Mouse (Mus musculus): ENCODE measurements around the gene Dock7. TPM values are rescaled to one million over a fixed set of nuclear protein-coding genes. Genes with fewer than 3 reads are reported as not detected.

The Dock7 gene
- total and polyA plus RNA-seq, 3 experiments, result 0.30 TPM; not detected in 2

GRCm38 (mm10) chr4:98975741-98976140 is 145.0 kb downstream of the Dock7 start:
- Histone ChIP-seq H3K27ac (ENCODE audit: insufficient read depth, low read depth) (no peak overlapping the region), H3K4me3 (replicated peaks in 1 of 3; ENCODE audit: low read depth in 2 of 3, low read length in 2 of 3, poor library complexity in 1 of 3) (no peak overlapping the region), H3K79me2 (replicated peaks; ENCODE audit: control insufficient read depth, extremely low read depth, insufficient read depth, poor library complexity, severe bottlenecking) (no peaks in the 10 kb centered on the region), H3K9me3 (replicated peaks; ENCODE audit: low read length) (no peaks in the 10 kb centered on the region), H3K4me2 (ENCODE audit: insufficient read depth, low read depth, poor library complexity, severe bottlenecking) (no peak overlapping the region), H3K27me3 (replicated peaks) (no peaks in the 10 kb centered on the region), H3K9ac (ENCODE audit: insufficient read depth, low read depth) (no peak overlapping the region), H3K4me1 (ENCODE audit: control insufficient read depth in 1 of 2, insufficient read depth in 2 of 2) (no peaks in the 10 kb centered on the region), H3K36me3 (replicated peaks in 1 of 2; ENCODE audit: control insufficient read depth in 1 of 2, insufficient read depth in 1 of 2, low read length in 1 of 2) (no peaks in the 10 kb centered on the region)
- dilution Hi-C loops (cut with MboI; ENCODE audit: extremely low pct_ligation_motif_present, extremely low pct_unique_long_range_greater_than_20kb, low sequenced_read_pairs) (no loop called here), in situ Hi-C loops (cut with MboI; ENCODE audit: low pct_ligation_motif_present, low pct_unique_long_range_greater_than_20kb, low sequenced_read_pairs) (no loop called here)
- TF ChIP-seq BHLHE40 (IDR thresholded peaks at IDR 0.05; ENCODE audit: low read depth, low read length) (no peak), SMC3 (IDR thresholded peaks at IDR 0.05; ENCODE audit: low read depth, low read length) (no peak), UBTF (IDR thresholded peaks at IDR 0.05; ENCODE audit: low read depth, low read length) (no peak), MXI1 (IDR thresholded peaks at IDR 0.05; ENCODE audit: low read depth, low read length) (no peak), TBP (conservative IDR thresholded peaks at IDR 0.05; ENCODE audit: low read depth, low read length) (no peak), JUN (IDR thresholded peaks at IDR 0.05; ENCODE audit: insufficient read depth, low read depth, low read length) (no peak), GABPA (IDR thresholded peaks at IDR 0.05; ENCODE audit: insufficient replicate concordance, low read depth, low read length) (no peak), RAD21 (IDR thresholded peaks at IDR 0.05; ENCODE audit: low read depth, low read length) (no peak), POLR2AphosphoS2 (IDR thresholded peaks at IDR 0.05; ENCODE audit: low read depth, low read length) (no peak), TCF12 (IDR thresholded peaks at IDR 0.05; ENCODE audit: low read depth, low read length) (no peak), CHD1 (IDR thresholded peaks at IDR 0.05; ENCODE audit: low read depth, low read length) (no peak), CTCF (conservative IDR thresholded peaks at IDR 0.05 in 1 of 2, IDR thresholded peaks at IDR 0.05 in 1 of 2; ENCODE audit: low read depth in 2 of 2, low read length in 2 of 2) (no peak), ZC3H11A (IDR thresholded peaks at IDR 0.05; ENCODE audit: low read depth, low read length) (no peak), ZKSCAN1 (IDR thresholded peaks at IDR 0.05; ENCODE audit: borderline replicate concordance, low read depth, low read length) (no peak), HCFC1 (IDR thresholded peaks at IDR 0.05; ENCODE audit: low read depth, low read length) (no peak), RCOR1 (conservative IDR thresholded peaks at IDR 0.05; ENCODE audit: low read depth, low read length) (no peak), USF1 (IDR thresholded peaks at IDR 0.05; ENCODE audit: low read depth, low read length) (no peak), POLR2A (IDR thresholded peaks at IDR 0.05; ENCODE audit: low read depth, low read length) (no peak)
- DNase-seq (ENCODE audit: extremely low read depth), result no peak

DNA sequence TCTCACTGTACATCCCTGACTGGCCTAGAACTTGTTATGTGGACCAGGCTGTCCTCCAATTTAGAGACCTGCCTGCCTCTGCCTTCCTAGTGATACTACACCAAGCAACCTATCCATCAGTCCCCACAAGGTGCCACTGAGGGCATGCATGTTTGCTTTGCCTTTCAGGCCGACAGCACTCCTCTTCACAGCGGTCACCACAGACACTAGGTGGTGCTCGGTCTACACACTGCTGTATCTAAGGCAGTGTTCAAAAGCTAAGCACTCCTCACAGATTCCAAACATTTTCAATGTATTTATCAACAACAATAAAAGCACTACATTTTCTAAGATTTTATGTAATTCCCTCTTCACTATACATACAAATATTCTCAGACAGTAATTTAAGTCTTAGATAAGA is 150.8 kb downstream of the Dock7 start:
- no peak for DNase-seq (ENCODE audit: extremely low read depth)
- Histone ChIP-seq H3K36me3 (replicated peaks in 1 of 2; ENCODE audit: control insufficient read depth in 1 of 2, insufficient read depth in 1 of 2, low read length in 1 of 2) (no peaks in the 10 kb centered on the region), H3K27me3 (replicated peaks) (no peaks in the 10 kb centered on the region), H3K4me3 (replicated peaks in 1 of 3; ENCODE audit: low read depth in 2 of 3, low read length in 2 of 3, poor library complexity in 1 of 3) (no peak overlapping the region), H3K79me2 (replicated peaks; ENCODE audit: control insufficient read depth, extremely low read depth, insufficient read depth, poor library complexity, severe bottlenecking) (no peaks in the 10 kb centered on the region), H3K4me2 (ENCODE audit: insufficient read depth, low read depth, poor library complexity, severe bottlenecking) (no peak overlapping the region), H3K9ac (ENCODE audit: insufficient read depth, low read depth) (no peak overlapping the region), H3K27ac (ENCODE audit: insufficient read depth, low read depth) (no peak overlapping the region), H3K4me1 (ENCODE audit: control insufficient read depth in 1 of 2, insufficient read depth in 2 of 2) (no peaks in the 10 kb centered on the region), H3K9me3 (replicated peaks; ENCODE audit: low read length) (no peaks in the 10 kb centered on the region)
- dilution Hi-C loops (cut with MboI; ENCODE audit: extremely low pct_ligation_motif_present, extremely low pct_unique_long_range_greater_than_20kb, low sequenced_read_pairs), result no loop called here
- in situ Hi-C loops (cut with MboI; ENCODE audit: low pct_ligation_motif_present, low pct_unique_long_range_greater_than_20kb, low sequenced_read_pairs), result no loop called here
- TF ChIP-seq JUN (IDR thresholded peaks at IDR 0.05; ENCODE audit: insufficient read depth, low read depth, low read length), result no peak
- peak in 1 of 2 experiments; percentile 67; a peak in 2 of 4 replicates for TF ChIP-seq CTCF (conservative IDR thresholded peaks at IDR 0.05 in 1 of 2, IDR thresholded peaks at IDR 0.05 in 1 of 2; ENCODE audit: low read depth in 2 of 2, low read length in 2 of 2)
- TF ChIP-seq UBTF (IDR thresholded peaks at IDR 0.05; ENCODE audit: low read depth, low read length), result no peak
- no peak for TF ChIP-seq JUND (conservative IDR thresholded peaks at IDR 0.05; ENCODE audit: low read depth, low read length)
- no peak for TF ChIP-seq GABPA (IDR thresholded peaks at IDR 0.05; ENCODE audit: insufficient replicate concordance, low read depth, low read length)
- TF ChIP-seq ZC3H11A (IDR thresholded peaks at IDR 0.05; ENCODE audit: low read depth, low read length), result no peak
- TF ChIP-seq SIN3A (IDR thresholded peaks at IDR 0.05; ENCODE audit: low read length), result no peak
- TF ChIP-seq IRF4 (IDR thresholded peaks at IDR 0.05; ENCODE audit: low read depth, low read length), result no peak
- TF ChIP-seq ZKSCAN1 (IDR thresholded peaks at IDR 0.05; ENCODE audit: borderline replicate concordance, low read depth, low read length), result no peak
- peak; percentile 51 for TF ChIP-seq SMC3 (IDR thresholded peaks at IDR 0.05; ENCODE audit: low read depth, low read length)
- TF ChIP-seq RAD21 (IDR thresholded peaks at IDR 0.05; ENCODE audit: low read depth, low read length), result peak; percentile 64
- no peak for TF ChIP-seq MEF2A (IDR thresholded peaks at IDR 0.05; ENCODE audit: borderline replicate concordance, low read depth, low read length)
- TF ChIP-seq MYC (IDR thresholded peaks at IDR 0.05; ENCODE audit: low read depth, low read length), result no peak
- no peak for TF ChIP-seq MAZ (IDR thresholded peaks at IDR 0.05; ENCODE audit: low read depth, low read length)
- TF ChIP-seq NRF1 (IDR thresholded peaks at IDR 0.05; ENCODE audit: low read depth, low read length), result no peak
- no peak for TF ChIP-seq NELFE (IDR thresholded peaks at IDR 0.05; ENCODE audit: low read depth, low read length)
- TF ChIP-seq POLR2A (IDR thresholded peaks at IDR 0.05; ENCODE audit: low read depth, low read length), result no peak
- no peak for TF ChIP-seq POLR2AphosphoS2 (IDR thresholded peaks at IDR 0.05; ENCODE audit: low read depth, low read length)
